Mouse (Mus musculus): ENCODE results near the gene Gnpat. TPM values are rescaled to one million over a fixed set of nuclear protein-coding genes. Genes with fewer than 3 reads are reported as not detected.

Gnpat gene
- polyA plus RNA-seq, 1 experiment from 2014 or later: 115 TPM

DNA sequence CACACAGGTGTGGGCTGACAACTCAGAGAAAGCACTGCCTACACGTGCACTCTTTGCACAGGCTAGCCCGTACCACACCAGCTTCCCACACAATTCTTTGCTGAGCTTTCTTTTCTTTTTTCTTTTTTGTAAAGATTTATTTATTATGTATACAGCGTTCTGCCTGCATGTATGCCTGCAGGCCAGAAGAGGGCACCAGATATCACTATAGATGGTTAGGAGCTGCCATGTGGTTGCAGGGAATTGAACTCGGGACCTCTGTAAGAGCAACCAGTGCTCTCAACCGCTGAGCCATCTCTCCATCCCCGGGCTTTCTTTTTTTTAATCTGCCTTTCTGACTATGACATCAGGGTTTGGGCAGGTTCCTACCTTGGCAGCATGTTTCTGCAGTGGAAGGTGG lies 39.3 kb upstream of the Gnpat start:
- 77% methylated on average over 6 of the region's 6 CpGs for WGBS
- Histone ChIP-seq H3K27ac (replicated peaks in 1 of 2; ENCODE audit: control insufficient read depth in 1 of 2, insufficient read depth in 1 of 2, low read depth in 2 of 2, low read length in 2 of 2) (no peak overlapping the region), H3K36me3 (ENCODE audit: control insufficient read depth, insufficient read depth, low read length) (no peaks in the 10 kb centered on the region), H3K27me3 (ENCODE audit: control insufficient read depth, insufficient read depth, low read length) (no peaks in the 10 kb centered on the region), H3K4me1 (ENCODE audit: control insufficient read depth in 2 of 2, insufficient read depth in 2 of 2, low read length in 2 of 2) (peaks cover 4 to 8% of the 10 kb centered on the region in 2 experiments; a peak in 3 of 4 replicates), H3K4me2 (ENCODE audit: low read length) (no peak overlapping the region), H3K9ac (ENCODE audit: low read length) (no peak overlapping the region), H3K4me3 (ENCODE audit: control insufficient read depth in 1 of 2, insufficient read depth in 1 of 2, low read depth in 1 of 2, low read length in 2 of 2) (no peak overlapping the region), H3K9me3 (ENCODE audit: control insufficient read depth, low read length) (no peaks in the 10 kb centered on the region)
- no peak for ATAC-seq (ENCODE audit: insufficient number of reproducible peaks, insufficient read depth, low FRiP score, low read depth)

GRCm38 (mm10) chr8:124826658-124827057 lies 36.2 kb upstream of the Gnpat start:
- no peaks in the 10 kb centered on the region for H3K36me3 ChIP-seq (ENCODE audit: control insufficient read depth, insufficient read depth, low read length)
- H3K4me2 ChIP-seq (ENCODE audit: low read length): no peak overlapping the region
- ATAC-seq (ENCODE audit: insufficient number of reproducible peaks, insufficient read depth, low FRiP score, low read depth): no peak
- H3K9ac ChIP-seq (ENCODE audit: low read length): no peak overlapping the region
- no peak overlapping the region for H3K4me3 ChIP-seq (ENCODE audit: control insufficient read depth in 1 of 2, insufficient read depth in 1 of 2, low read depth in 1 of 2, low read length in 2 of 2)
- no peaks in the 10 kb centered on the region for H3K9me3 ChIP-seq (ENCODE audit: control insufficient read depth, low read length)
- peaks cover 4% of the 10 kb centered on the region in 2 experiments; a peak in 3 of 4 replicates for H3K4me1 ChIP-seq (ENCODE audit: control insufficient read depth in 2 of 2, insufficient read depth in 2 of 2, low read length in 2 of 2)
- 35% methylated on average over 7 of the region's 7 CpGs for WGBS
- no peak overlapping the region for H3K27ac ChIP-seq (replicated peaks in 1 of 2; ENCODE audit: control insufficient read depth in 1 of 2, insufficient read depth in 1 of 2, low read depth in 2 of 2, low read length in 2 of 2)
- no peaks in the 10 kb centered on the region for H3K27me3 ChIP-seq (ENCODE audit: control insufficient read depth, insufficient read depth, low read length)

GRCm38 (mm10) chr8:124827387-124827786 lies 35.4 kb upstream of the Gnpat start:
- H3K27me3 ChIP-seq (ENCODE audit: control insufficient read depth, insufficient read depth, low read length): no peaks in the 10 kb centered on the region
- no peaks in the 10 kb centered on the region for H3K9me3 ChIP-seq (ENCODE audit: control insufficient read depth, low read length)
- no peak overlapping the region for H3K4me2 ChIP-seq (ENCODE audit: low read length)
- H3K4me3 ChIP-seq (ENCODE audit: control insufficient read depth in 1 of 2, insufficient read depth in 1 of 2, low read depth in 1 of 2, low read length in 2 of 2): no peak overlapping the region
- H3K27ac ChIP-seq (replicated peaks in 1 of 2; ENCODE audit: control insufficient read depth in 1 of 2, insufficient read depth in 1 of 2, low read depth in 2 of 2, low read length in 2 of 2): no peak overlapping the region
- 2% methylated on average over 5 of the region's 5 CpGs for WGBS
- peaks cover 4% of the 10 kb centered on the region in 2 experiments; a peak in 3 of 4 replicates for H3K4me1 ChIP-seq (ENCODE audit: control insufficient read depth in 2 of 2, insufficient read depth in 2 of 2, low read length in 2 of 2)
- no peak for ATAC-seq (ENCODE audit: insufficient number of reproducible peaks, insufficient read depth, low FRiP score, low read depth)
- H3K9ac ChIP-seq (ENCODE audit: low read length): no peak overlapping the region
- no peaks in the 10 kb centered on the region for H3K36me3 ChIP-seq (ENCODE audit: control insufficient read depth, insufficient read depth, low read length)

DNA sequence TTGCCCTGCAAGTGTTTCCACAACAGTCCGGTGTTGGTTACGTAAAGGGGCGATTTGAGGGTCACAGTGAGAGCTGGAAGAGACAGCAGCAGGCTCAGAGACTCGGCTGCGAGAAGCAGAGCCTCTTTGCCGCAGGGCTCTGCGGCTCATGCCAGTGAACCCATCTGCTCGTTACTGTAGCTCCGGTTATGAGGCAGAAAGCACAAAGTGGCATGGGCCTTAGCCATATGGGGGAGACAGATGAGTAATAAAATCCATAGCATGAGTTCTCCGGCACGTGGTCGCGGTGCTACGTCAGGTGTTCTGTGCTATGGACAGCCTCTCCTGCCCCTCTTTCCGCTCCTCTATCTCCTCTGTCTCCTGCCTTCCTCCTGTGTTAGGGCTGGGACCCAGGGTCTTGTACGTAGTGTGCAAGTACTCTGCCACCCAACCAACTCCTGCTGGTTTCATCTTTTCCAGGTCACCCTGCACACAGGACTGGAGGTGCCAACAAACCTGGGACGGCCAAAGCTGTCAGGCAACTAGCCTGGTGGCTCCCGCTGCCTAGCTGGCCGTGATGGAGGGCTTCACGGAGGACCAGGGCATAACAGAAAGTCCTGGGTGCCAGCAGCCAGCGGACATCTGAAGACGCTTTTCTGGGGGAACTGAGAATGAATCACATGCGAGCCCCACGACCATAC lies 34.1 kb upstream of the Gnpat start:
- H3K4me1 ChIP-seq (ENCODE audit: control insufficient read depth in 2 of 2, insufficient read depth in 2 of 2, low read length in 2 of 2): peaks cover 11 to 13% of the 10 kb centered on the region in 2 experiments
- H3K9ac ChIP-seq (ENCODE audit: low read length): no peak overlapping the region
- no peak overlapping the region for H3K4me2 ChIP-seq (ENCODE audit: low read length)
- no peak overlapping the region for H3K27ac ChIP-seq (replicated peaks in 1 of 2; ENCODE audit: control insufficient read depth in 1 of 2, insufficient read depth in 1 of 2, low read depth in 2 of 2, low read length in 2 of 2)
- no peaks in the 10 kb centered on the region for H3K36me3 ChIP-seq (ENCODE audit: control insufficient read depth, insufficient read depth, low read length)
- no peak for ATAC-seq (ENCODE audit: insufficient number of reproducible peaks, insufficient read depth, low FRiP score, low read depth)
- H3K9me3 ChIP-seq (ENCODE audit: control insufficient read depth, low read length): no peaks in the 10 kb centered on the region
- no peaks in the 10 kb centered on the region for H3K27me3 ChIP-seq (ENCODE audit: control insufficient read depth, insufficient read depth, low read length)
- 80% methylated on average over 24 of the region's 24 CpGs for WGBS
- no peak overlapping the region for H3K4me3 ChIP-seq (ENCODE audit: control insufficient read depth in 1 of 2, insufficient read depth in 1 of 2, low read depth in 1 of 2, low read length in 2 of 2)

DNA sequence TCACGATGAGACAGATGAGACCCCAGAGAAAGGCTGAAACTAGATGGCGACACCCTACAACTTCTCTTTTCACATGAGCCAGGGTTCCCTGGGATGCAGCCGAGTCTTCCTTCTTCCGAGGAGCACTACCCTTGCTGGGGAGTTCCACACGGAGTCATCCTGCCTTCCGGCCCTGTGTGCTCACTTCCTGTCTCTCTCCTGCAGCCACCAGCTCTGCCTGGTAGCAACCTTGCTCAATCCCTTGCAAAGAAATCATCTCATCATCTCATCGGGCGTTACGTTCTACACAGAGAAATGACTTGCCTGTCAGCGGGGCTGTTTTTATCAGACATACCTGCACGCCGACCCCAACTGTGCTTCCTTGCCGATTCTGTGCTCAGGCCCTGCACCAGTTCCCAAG lies 32.8 kb upstream of the Gnpat start:
- Histone ChIP-seq H3K4me3 (ENCODE audit: control insufficient read depth in 1 of 2, insufficient read depth in 1 of 2, low read depth in 1 of 2, low read length in 2 of 2) (no peak overlapping the region), H3K27ac (replicated peaks in 1 of 2; ENCODE audit: control insufficient read depth in 1 of 2, insufficient read depth in 1 of 2, low read depth in 2 of 2, low read length in 2 of 2) (no peak overlapping the region), H3K4me2 (ENCODE audit: low read length) (no peak overlapping the region), H3K9me3 (ENCODE audit: control insufficient read depth, low read length) (no peaks in the 10 kb centered on the region), H3K36me3 (ENCODE audit: control insufficient read depth, insufficient read depth, low read length) (no peaks in the 10 kb centered on the region), H3K27me3 (ENCODE audit: control insufficient read depth, insufficient read depth, low read length) (no peaks in the 10 kb centered on the region), H3K4me1 (ENCODE audit: control insufficient read depth in 2 of 2, insufficient read depth in 2 of 2, low read length in 2 of 2) (peaks cover 16 to 19% of the 10 kb centered on the region in 2 experiments), H3K9ac (ENCODE audit: low read length) (no peak overlapping the region)
- 75% methylated on average over 13 of the region's 13 CpGs for WGBS
- no peak for ATAC-seq (ENCODE audit: insufficient number of reproducible peaks, insufficient read depth, low FRiP score, low read depth)

- H3K27me3 ChIP-seq (ENCODE audit: control insufficient read depth, insufficient read depth, low read length): no peaks in the 10 kb centered on the region
- ATAC-seq (ENCODE audit: insufficient number of reproducible peaks, insufficient read depth, low FRiP score, low read depth): no peak
- no peaks in the 10 kb centered on the region for H3K9me3 ChIP-seq (ENCODE audit: control insufficient read depth, low read length)
- no peak overlapping the region for H3K4me3 ChIP-seq (ENCODE audit: control insufficient read depth in 1 of 2, insufficient read depth in 1 of 2, low read depth in 1 of 2, low read length in 2 of 2)
- no peak overlapping the region for H3K9ac ChIP-seq (ENCODE audit: low read length)
- H3K4me1 ChIP-seq (ENCODE audit: control insufficient read depth in 2 of 2, insufficient read depth in 2 of 2, low read length in 2 of 2): peaks cover 16 to 19% of the 10 kb centered on the region in 2 experiments
- H3K27ac ChIP-seq (replicated peaks in 1 of 2; ENCODE audit: control insufficient read depth in 1 of 2, insufficient read depth in 1 of 2, low read depth in 2 of 2, low read length in 2 of 2): no peak overlapping the region
- WGBS: 76% methylated on average over 6 of the region's 6 CpGs
- H3K4me2 ChIP-seq (ENCODE audit: low read length): no peak overlapping the region
- no peaks in the 10 kb centered on the region for H3K36me3 ChIP-seq (ENCODE audit: control insufficient read depth, insufficient read depth, low read length)
Measured at GRCm38 (mm10) chr8:124831531-124831930, 31.3 kb upstream of the Gnpat start.

DNA sequence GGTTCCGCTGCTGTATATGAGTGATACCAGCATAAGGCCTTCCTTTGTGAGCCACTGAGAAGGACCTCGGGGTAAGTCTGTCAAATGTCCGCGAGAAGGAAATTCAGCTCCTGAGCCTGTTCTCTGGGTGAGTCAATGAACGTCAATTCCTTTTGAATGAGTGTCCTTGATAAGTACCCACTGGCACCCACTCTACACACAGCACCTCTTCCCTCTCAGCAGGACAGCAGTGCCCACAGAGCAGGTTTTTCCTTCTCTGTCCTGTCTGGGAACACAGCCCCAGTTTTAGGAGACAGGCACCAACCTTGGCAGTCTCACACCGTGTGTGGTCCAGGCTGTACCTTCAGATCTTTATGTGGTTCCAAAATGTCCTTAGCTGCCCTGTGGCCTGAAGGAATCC lies 30.9 kb upstream of the Gnpat start:
- Histone ChIP-seq H3K9ac (ENCODE audit: low read length) (no peak overlapping the region), H3K27ac (replicated peaks in 1 of 2; ENCODE audit: control insufficient read depth in 1 of 2, insufficient read depth in 1 of 2, low read depth in 2 of 2, low read length in 2 of 2) (no peak overlapping the region), H3K36me3 (ENCODE audit: control insufficient read depth, insufficient read depth, low read length) (no peaks in the 10 kb centered on the region), H3K4me2 (ENCODE audit: low read length) (no peak overlapping the region), H3K4me3 (ENCODE audit: control insufficient read depth in 1 of 2, insufficient read depth in 1 of 2, low read depth in 1 of 2, low read length in 2 of 2) (no peak overlapping the region), H3K9me3 (ENCODE audit: control insufficient read depth, low read length) (no peaks in the 10 kb centered on the region), H3K4me1 (ENCODE audit: control insufficient read depth in 2 of 2, insufficient read depth in 2 of 2, low read length in 2 of 2) (peaks cover 16 to 19% of the 10 kb centered on the region in 2 experiments), H3K27me3 (ENCODE audit: control insufficient read depth, insufficient read depth, low read length) (no peaks in the 10 kb centered on the region)
- no peak for ATAC-seq (ENCODE audit: insufficient number of reproducible peaks, insufficient read depth, low FRiP score, low read depth)
- WGBS: 58% methylated on average over 6 of the region's 6 CpGs
